Mouse (Mus musculus) limb, embryonic 12.5 days (tissue): ENCODE measurements around the gene Krt80. TPM values are rescaled to one million over a fixed set of nuclear protein-coding genes. Genes with fewer than 3 reads are reported as not detected.

Experiments
- ATAC-seq: fragments of 200-750 bp; cut with Nextera tagmentation; 2 replicates; pipeline ENCODE4 v1.8.0; 2017; ENCODE audit warnings: low read depth, moderate TSS enrichment; ENCODE audit not compliant: insufficient number of reproducible peaks, insufficient read depth, low FRiP score, low TSS enrichment
- H3K27ac ChIP-seq: fragments of 300-500 bp; sonication (generic); 2 replicates; pipeline ENCODE4 v1.5.1; 2016; ENCODE audit warnings: mild to moderate bottlenecking, moderate library complexity
- H3K27me3 ChIP-seq: fragments of 300-500 bp; sonication (generic); 2 replicates; pipeline ENCODE4 v1.6.1; 2016; ENCODE audit warnings: mild to moderate bottlenecking, moderate library complexity
- H3K36me3 ChIP-seq: fragments of 300-500 bp; sonication (generic); 2 replicates; pipeline ENCODE4 v1.6.1; 2016; ENCODE audit warnings: mild to moderate bottlenecking, moderate library complexity
- H3K4me1 ChIP-seq: fragments of 300-500 bp; sonication (generic); replicated peaks from 2 replicates; pipeline ENCODE4 v1.6.1; 2016
- H3K4me2 ChIP-seq: fragments of 300-500 bp; sonication (generic); 2 replicates; pipeline ENCODE4 v1.6.1; 2016; ENCODE audit warnings: mild to moderate bottlenecking, moderate library complexity
- H3K4me3 ChIP-seq: fragments of 300-500 bp; sonication (generic); replicated peaks from 2 replicates; pipeline ENCODE4 v1.5.1; 2016; ENCODE audit warnings: mild to moderate bottlenecking
- H3K9ac ChIP-seq: fragments of 300-500 bp; sonication (generic); replicated peaks from 2 replicates; pipeline ENCODE4 v1.6.1; 2016; ENCODE audit warnings: mild to moderate bottlenecking, moderate library complexity
- H3K9me3 ChIP-seq: fragments of 300-500 bp; sonication (generic); 2 replicates; pipeline ENCODE4 v1.6.1; 2016; ENCODE audit warnings: mild to moderate bottlenecking, moderate library complexity
- WGBS: fragments of 180-500 bp; shearing (Covaris S2); methylation state at CpG from one replicate; pipeline ENCODE4 v1.1.7; 2016; 5-methylcytosine and 5-hydroxymethylcytosine counted together
- polyA plus RNA-seq: library from polyadenylated mRNA; unstranded; fragments of >200 nt; fragmentation: Nextera tagmentation; extraction: Ambion mirVana; gene quantifications from 2 replicates; pipeline ENCODE4 v1.2.1, GENCODE M21; 2016

Gene Krt80
- 0.09 and 0.26 TPM in 2 replicates for polyA plus RNA-seq

DNA sequence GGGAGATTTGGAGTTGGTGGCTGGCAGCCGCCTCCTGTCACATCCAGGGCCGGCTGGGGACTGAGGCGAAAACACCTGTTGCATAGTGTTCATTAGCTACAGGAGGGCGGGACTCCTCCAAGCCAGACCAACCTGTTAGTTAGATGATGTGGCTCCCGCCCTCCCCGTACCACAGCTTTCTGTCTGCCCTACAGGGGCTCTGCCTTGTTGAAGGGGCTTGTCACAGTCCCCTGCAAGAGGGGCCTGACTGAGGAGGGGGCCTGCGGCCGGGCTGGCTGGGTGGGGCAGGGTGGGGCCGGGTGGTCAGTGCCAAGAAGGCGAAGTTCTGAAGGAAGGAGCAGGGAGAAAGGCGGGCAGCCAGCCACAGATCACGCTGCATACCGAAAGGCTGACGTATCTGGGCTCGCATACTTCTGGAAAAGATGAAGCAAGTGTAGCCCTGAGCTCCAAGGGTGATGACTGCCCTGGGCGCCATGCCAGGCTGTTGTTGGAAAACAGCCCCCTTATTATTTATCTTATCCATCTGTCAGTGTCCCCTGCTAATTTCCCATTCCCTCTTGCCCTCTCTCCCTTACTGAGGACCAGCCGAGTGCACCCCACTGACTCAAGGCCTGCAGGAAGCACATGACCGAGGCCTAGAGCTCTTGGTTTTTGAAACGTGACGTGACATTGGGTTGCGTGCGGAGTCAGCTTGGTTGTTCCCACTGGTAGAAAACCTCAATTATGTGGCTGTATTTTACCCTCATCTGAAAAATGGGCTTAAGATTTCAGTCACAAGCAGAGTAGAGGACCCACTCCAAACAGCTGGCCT lies at the start of gene Krt80:
TSS of gene Krt80 (minus strand) at position 62 of the 811 bp plus-strand sequence.
- WGBS: 53% methylated on average over 22 of the region's 22 CpGs
- no peaks in the 10 kb centered on the region for H3K36me3 ChIP-seq
- no peak within 1 kb of the TSS for H3K4me2 ChIP-seq
- H3K4me3 ChIP-seq: no peak within 1 kb of the TSS
- H3K4me1 ChIP-seq: peaks cover 7% of the 10 kb centered on the region; the same call in 1 of the 2 replicates
- no peak for ATAC-seq
- no peak within 1 kb of the TSS for H3K9ac ChIP-seq
- H3K9me3 ChIP-seq: no peaks in the 10 kb centered on the region
- H3K27ac ChIP-seq: no peak within 1 kb of the TSS
- H3K27me3 ChIP-seq: peaks cover 7% of the 10 kb centered on the region; the same call in 1 of the 2 replicates

DNA sequence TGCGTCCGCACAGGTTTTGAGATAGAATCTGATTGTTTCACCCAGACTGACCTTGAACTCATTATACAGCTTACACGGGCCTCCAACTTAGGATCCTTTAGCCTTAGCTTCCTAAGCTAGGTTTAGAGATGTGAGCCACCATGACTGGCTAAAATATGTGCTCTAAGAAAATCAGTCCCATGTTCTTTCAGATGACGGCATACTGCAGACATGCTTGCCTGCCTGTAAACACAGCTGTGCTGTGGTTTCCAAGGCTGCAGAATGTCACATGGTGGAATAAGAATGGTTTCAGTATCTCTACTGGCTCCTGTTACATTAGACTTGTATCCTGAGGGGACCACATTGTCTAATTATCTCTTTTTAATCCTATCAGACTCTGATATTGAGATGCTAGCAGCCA lies 49.0 kb upstream of the Krt80 start:
- Histone ChIP-seq H3K36me3 (no peaks in the 10 kb centered on the region), H3K27me3 (peaks cover 17% of the 10 kb centered on the region), H3K27ac (no peak overlapping the region), H3K9ac (no peak overlapping the region), H3K4me3 (no peak overlapping the region), H3K9me3 (no peaks in the 10 kb centered on the region), H3K4me1 (peaks cover 7% of the 10 kb centered on the region; the same call in 1 of the 2 replicates), H3K4me2 (no peak overlapping the region)
- 76% methylated on average over 4 of the region's 4 CpGs for WGBS
- no peak for ATAC-seq

DNA sequence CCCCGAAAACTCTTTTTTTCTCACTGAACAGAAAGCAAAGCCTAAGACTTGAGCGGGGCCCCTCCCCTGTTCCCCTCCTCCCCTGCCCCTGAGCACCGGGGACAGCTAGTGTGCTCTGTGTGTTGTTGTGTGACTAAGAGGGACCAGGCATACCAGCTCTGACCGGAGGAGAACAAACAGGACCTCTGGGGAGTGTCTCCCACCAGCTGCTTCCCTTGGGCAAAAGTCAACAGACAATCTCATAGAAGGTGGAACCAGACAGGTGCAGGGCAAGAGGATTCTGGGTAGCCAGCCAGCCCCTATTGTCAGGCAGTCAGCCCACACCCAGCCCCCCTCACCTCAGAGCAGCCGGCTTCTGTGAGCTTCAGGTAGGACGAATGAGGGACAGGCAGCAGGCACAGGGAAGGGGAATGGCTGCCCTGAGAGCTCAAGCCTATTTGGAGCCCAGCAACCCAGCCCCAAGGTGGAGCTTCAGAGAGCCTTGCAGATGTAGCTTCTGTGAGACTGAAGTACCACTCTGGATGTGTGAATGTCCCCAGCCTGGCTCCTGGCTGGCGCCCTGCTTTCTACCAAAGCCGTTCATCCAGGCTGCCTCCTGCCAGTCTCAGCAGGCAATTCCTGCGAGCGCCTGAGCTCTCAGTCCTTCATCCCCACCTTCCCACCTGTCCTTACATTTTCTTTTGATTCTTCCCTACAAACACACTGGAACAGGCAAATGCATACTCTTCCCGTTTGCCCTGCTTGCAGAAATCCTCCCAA lies 45.0 kb upstream of the Krt80 start:
- H3K27ac ChIP-seq: no peak overlapping the region
- WGBS: 37% methylated on average over 11 of the region's 11 CpGs
- ATAC-seq: no peak
- H3K27me3 ChIP-seq: peaks cover 51% of the 10 kb centered on the region
- no peak overlapping the region for H3K4me3 ChIP-seq
- H3K9me3 ChIP-seq: no peaks in the 10 kb centered on the region
- peaks cover 30% of the 10 kb centered on the region for H3K4me1 ChIP-seq
- H3K9ac ChIP-seq: no peak overlapping the region
- no peaks in the 10 kb centered on the region for H3K36me3 ChIP-seq
- H3K4me2 ChIP-seq: no peak overlapping the region

DNA sequence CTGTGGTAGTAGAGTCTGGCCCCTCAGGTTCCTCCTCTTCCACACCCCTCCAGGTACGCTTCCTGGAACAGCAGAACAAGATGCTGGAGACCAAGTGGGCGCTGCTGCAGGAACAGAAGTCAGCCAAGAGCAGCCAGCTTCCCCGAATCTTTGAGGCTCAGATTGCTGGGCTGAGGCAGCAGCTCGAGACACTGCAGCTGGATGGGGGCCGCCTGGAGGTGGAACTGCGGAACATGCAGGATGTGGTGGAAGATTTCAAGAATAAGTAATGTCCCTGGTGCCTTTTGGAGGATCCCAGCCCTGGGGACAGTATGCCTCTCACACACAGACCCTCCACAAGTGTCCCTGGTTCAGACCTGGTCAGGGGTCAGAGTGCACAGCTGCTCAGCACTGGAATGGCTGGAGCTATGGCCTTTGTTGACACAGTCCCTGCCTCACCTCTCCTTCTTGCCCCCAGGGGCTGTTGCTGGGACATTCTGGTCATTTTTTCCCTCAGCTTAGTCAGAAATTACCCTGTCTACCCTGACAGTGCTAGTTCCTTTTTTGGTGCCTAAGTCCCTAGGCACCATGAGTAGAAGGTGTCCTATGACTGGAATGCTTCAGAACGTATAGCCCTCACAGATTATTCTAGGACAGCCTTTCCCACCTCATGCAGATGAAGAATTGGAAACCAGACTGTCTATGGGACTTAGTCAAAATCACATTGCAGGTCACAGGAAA lies 44.1 kb upstream of the Krt80 start:
- peaks cover 51% of the 10 kb centered on the region for H3K27me3 ChIP-seq
- WGBS: 42% methylated on average over 7 of the region's 7 CpGs
- ATAC-seq: no peak

DNA sequence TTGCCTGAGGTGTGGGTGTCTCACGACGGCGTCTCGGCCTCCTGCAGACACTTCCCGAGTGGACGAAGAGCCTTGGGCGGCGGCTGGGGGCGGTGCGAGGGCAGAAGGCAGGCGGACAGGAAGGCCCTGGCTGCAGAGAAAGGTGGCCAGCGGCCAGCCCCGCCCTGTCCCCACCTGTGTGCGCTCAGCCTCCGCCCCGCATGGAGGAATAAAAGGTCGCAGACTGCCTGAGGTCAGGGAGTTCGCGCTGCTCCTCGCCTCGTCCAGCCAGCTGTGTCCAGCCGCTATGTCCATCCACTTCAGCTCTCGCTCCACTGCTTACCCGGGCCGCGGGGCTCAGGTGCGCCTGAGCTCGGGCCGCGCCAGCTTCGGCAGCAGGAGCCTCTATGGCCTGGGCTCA lies 42.2 kb upstream of the Krt80 start:
- H3K4me1 ChIP-seq: peaks cover 30% of the 10 kb centered on the region

More for the DNA sequence above, 44.1 kb upstream of the Krt80 start:
- Histone ChIP-seq H3K4me2 (no peak overlapping the region), H3K9me3 (no peaks in the 10 kb centered on the region), H3K9ac (no peak overlapping the region), H3K27ac (no peak overlapping the region), H3K4me1 (peaks cover 30% of the 10 kb centered on the region), H3K4me3 (no peak overlapping the region), H3K36me3 (no peaks in the 10 kb centered on the region)

GRCm38 (mm10) chr15:101410775-101411174 lies 40.8 kb upstream of the Krt80 start, which contains the start of gene Krt7:
Krt7 (plus strand) TSS chr15:101411043.
- WGBS: 29% methylated on average over 2 of the region's 2 CpGs
- peak within 1 kb of the TSS; percentile 32 for H3K4me2 ChIP-seq
- no peaks in the 10 kb centered on the region for H3K9me3 ChIP-seq
- peak within 1 kb of the TSS; percentile 45; the same call in 1 of the 2 replicates for H3K27ac ChIP-seq
- peak within 1 kb of the TSS; percentile 22; the same call in 1 of the 2 replicates for H3K4me3 ChIP-seq
- H3K4me1 ChIP-seq: peaks cover 30% of the 10 kb centered on the region
- no peaks in the 10 kb centered on the region for H3K36me3 ChIP-seq
- no peak within 1 kb of the TSS for H3K9ac ChIP-seq
- ATAC-seq: no peak; the same call in 1 of the 2 replicates
- peaks cover 51% of the 10 kb centered on the region for H3K27me3 ChIP-seq

More for the DNA sequence above, 42.2 kb upstream of the Krt80 start:
- no peak overlapping the region for H3K27ac ChIP-seq
- no peaks in the 10 kb centered on the region for H3K36me3 ChIP-seq
- 19% methylated on average over 31 of the region's 31 CpGs for WGBS
- H3K4me2 ChIP-seq: peak overlapping the region; percentile 32
- H3K9ac ChIP-seq: no peak overlapping the region; the same call in 1 of the 2 replicates
- H3K9me3 ChIP-seq: no peaks in the 10 kb centered on the region
- ATAC-seq: no peak
- peak overlapping the region; percentile 22 for H3K4me3 ChIP-seq
- H3K27me3 ChIP-seq: peaks cover 51% of the 10 kb centered on the region

GRCm38 (mm10) chr15:101398269-101398668 lies 28.3 kb upstream of the Krt80 start:
- Histone ChIP-seq H3K36me3 (no peaks in the 10 kb centered on the region), H3K27me3 (peaks cover 5% of the 10 kb centered on the region; the same call in 1 of the 2 replicates), H3K9ac (no peak overlapping the region), H3K27ac (no peak overlapping the region), H3K4me1 (peaks cover 18% of the 10 kb centered on the region), H3K4me2 (no peak overlapping the region), H3K9me3 (no peaks in the 10 kb centered on the region), H3K4me3 (no peak overlapping the region)
- ATAC-seq: no peak
- WGBS: 87% methylated on average over 8 of the region's 8 CpGs

- WGBS: 88% methylated on average over 2 of the region's 2 CpGs
- H3K9me3 ChIP-seq: no peaks in the 10 kb centered on the region
These were observed 27.7 kb upstream of the Krt80 start for GRCm38 (mm10) chr15:101397683-101398082.

GRCm38 (mm10) chr15:101396921-101397320 lies 27.0 kb upstream of the Krt80 start:
- Histone ChIP-seq H3K9me3 (no peaks in the 10 kb centered on the region), H3K27me3 (peaks cover 5% of the 10 kb centered on the region; the same call in 1 of the 2 replicates), H3K4me1 (peaks cover 18% of the 10 kb centered on the region), H3K36me3 (no peaks in the 10 kb centered on the region), H3K9ac (no peak overlapping the region), H3K4me2 (0 out of 2 replicates have a peak overlapping the region, but pooled peaks have one; percentile 17), H3K27ac (peak overlapping the region; percentile 68), H3K4me3 (no peak overlapping the region)
- 51% methylated on average over 3 of the region's 3 CpGs for WGBS
- peak; percentile 68; the same call in 1 of the 2 replicates for ATAC-seq

More at GRCm38 (mm10) chr15:101397683-101398082, 27.7 kb upstream of the Krt80 start:
- Histone ChIP-seq H3K27ac (no peak overlapping the region), H3K4me3 (no peak overlapping the region), H3K4me2 (no peak overlapping the region), H3K9ac (no peak overlapping the region), H3K36me3 (no peaks in the 10 kb centered on the region), H3K27me3 (peaks cover 5% of the 10 kb centered on the region; the same call in 1 of the 2 replicates), H3K4me1 (peaks cover 18% of the 10 kb centered on the region)
- no peak for ATAC-seq

GRCm38 (mm10) chr15:101396466-101396865 lies 26.5 kb upstream of the Krt80 start:
- 4% methylated on average over 7 of the region's 7 CpGs for WGBS
- Histone ChIP-seq H3K4me1 (peaks cover 18% of the 10 kb centered on the region), H3K9ac (no peak overlapping the region), H3K9me3 (no peaks in the 10 kb centered on the region), H3K36me3 (no peaks in the 10 kb centered on the region), H3K4me3 (no peak overlapping the region), H3K27me3 (peaks cover 5% of the 10 kb centered on the region; the same call in 1 of the 2 replicates), H3K4me2 (peak overlapping the region; percentile 17; the same call in 1 of the 2 replicates), H3K27ac (peak overlapping the region; percentile 68)
- ATAC-seq: peak; percentile 42; the same call in 1 of the 2 replicates
